Mouse (Mus musculus) kidney, postnatal 14 days (tissue): ENCODE measurements around the gene Tacr2.

Source experiments
- DNase-seq: peaks from one replicate; pipeline ENCODE4 v3.0.0; 2022; ENCODE audit warnings: mixed read lengths

Gene Tacr2

DNA sequence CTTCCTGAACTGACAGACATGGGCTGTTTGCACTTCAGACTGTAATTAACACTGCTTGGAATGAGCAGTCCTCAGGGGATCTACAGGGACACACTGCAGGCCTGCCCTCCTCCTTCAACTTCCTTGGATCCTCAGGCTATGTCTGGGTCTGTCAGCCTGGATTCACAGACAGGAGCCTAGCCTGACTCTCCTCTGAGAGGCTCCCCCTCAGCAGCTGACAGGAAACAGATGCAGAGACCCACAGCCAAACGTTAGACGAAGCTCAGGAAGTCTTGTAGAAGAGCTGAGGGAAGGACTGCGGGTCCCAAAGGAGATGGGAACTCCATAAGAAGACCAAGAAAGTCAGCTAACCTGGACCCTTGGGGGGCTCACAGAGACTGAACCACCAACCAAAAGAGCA lies 54.2 kb downstream of the Tacr2 start:
- DNase-seq: peak; percentile 36

DNA sequence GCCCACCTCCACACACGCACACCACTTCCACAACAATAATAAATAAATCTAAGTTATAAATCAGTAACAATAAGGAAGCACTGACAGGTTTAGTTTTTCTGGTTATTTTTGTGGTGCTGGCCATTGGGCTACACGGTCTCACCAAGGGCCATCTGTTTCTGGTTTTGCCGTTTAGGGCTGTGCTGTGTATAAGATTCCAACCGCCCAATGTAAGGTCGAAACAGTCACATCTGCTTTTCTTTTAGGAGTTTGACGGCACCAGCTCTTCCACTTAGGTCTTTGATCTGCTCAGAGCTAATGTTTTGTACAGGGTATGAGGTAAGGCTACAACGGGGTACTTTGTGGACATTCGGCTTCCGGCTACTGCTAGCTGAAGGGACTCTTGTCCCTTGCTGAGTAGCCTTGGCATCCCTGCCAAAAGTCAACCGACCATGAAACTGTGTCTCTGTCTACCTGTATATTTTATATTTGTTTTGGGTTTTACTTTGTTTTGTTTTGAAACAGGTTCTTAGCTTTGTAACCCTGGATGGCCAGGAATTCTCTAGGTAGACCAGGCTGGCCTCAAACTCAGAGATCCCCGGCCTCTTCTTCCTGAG lies 56.8 kb downstream of the Tacr2 start:
- peak; percentile 52 for DNase-seq

- no peak for DNase-seq
Measured at GRCm38 (mm10) chr10:62309593-62309992, 57.4 kb downstream of the Tacr2 start.

GRCm38 (mm10) chr10:62310259-62311039 lies 58.2 kb downstream of the Tacr2 start:
- DNase-seq: no peak

DNA sequence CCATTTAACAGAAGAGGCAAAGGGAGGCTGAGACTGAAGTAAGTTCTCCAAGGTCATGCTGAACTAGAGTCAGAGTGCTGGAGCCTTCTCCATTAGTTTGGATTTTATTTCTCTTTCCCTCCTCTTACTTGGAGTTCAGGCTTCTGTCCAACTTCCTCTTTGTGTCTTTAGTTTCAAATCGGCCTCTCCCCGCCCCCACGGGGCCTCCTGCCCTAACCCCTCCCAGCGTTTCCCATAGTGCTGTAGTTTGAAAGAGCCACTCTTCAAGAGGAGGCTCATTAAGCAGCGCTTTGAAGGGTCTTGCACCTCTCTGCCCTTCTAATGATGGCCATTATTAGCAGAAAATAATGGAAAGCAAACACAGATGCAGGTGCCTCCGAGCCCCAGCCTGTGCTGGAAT lies 59.2 kb downstream of the Tacr2 start:
- peak; percentile 80 for DNase-seq

DNA sequence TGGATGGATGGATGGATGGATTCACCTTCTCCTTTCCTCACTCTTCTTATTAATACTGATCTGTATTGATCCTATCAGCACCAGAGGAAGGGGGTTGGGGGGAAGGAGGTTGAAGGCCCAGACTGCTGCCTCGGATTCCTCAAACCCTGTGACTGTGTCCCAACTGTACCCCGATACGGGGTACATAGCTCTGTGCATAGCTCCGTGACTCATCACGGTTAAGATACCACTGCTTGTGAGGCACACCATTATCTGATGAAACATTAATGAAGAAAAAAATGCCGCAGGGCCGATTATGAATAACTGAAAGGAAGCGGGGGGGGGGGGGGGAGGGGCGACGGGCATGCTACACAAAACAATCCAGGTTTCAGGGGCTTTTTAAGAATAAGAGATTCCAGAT lies 60.9 kb downstream of the Tacr2 start:
- no peak for DNase-seq

DNA sequence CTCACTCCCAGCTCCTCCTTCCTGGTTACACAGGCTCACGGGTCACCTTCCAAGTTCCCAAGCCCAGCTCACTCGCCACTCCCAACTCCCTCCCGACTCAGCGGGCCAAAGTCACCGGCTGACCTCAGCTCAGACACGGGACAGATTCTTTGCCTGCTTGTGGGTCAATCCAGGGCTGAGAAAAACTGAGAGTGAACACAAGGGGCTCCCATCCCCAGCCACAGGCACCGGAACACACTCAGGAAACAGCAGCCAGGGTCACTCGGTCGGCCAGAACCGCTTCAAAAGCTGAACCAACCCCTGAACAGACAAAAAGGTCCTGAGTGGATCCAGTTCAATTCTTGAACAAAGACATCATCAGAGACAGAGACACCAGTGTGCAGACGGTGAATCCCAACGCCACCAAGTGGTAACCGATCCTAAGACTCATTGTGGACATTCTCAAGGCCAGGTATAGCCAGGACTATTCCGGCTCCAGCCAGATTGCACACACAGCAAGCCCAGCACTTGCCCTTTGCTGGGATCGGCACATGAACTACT lies 61.7 kb downstream of the Tacr2 start:
- DNase-seq: peak; percentile 73
